Mouse (Mus musculus) lung, adult 2 months (tissue): ENCODE measurements around the gene Ptbp1.

Source experiments
- CTCF ChIP-seq: fragments of 200-500 bp; IDR thresholded peaks from 2 replicates; pipeline ENCODE4 v1.5.1; 2011; ENCODE audit warnings: mild to moderate bottlenecking, low read length, control low read depth; ENCODE audit not compliant: insufficient read depth
- POLR2A ChIP-seq: fragments of 200-500 bp; IDR thresholded peaks from 2 replicates; pipeline ENCODE4 v1.6.1; 2011; ENCODE audit warnings: low read depth, mild to moderate bottlenecking, control low read depth, low read length, borderline replicate concordance; ENCODE audit errors: extremely low read depth

GRCm38 (mm10) chr10:79815671-79816494 is 38.3 kb upstream of the Ptbp1 start:
- TF ChIP-seq CTCF: no peak
- TF ChIP-seq POLR2A: no peak
